Mouse (Mus musculus) kidney, adult 11 months (tissue): ENCODE measurements around the gene Rars.

Experiments used
- DNase-seq: peaks from one replicate; pipeline ENCODE4 v3.0.0; 2022

Gene Rars

DNA sequence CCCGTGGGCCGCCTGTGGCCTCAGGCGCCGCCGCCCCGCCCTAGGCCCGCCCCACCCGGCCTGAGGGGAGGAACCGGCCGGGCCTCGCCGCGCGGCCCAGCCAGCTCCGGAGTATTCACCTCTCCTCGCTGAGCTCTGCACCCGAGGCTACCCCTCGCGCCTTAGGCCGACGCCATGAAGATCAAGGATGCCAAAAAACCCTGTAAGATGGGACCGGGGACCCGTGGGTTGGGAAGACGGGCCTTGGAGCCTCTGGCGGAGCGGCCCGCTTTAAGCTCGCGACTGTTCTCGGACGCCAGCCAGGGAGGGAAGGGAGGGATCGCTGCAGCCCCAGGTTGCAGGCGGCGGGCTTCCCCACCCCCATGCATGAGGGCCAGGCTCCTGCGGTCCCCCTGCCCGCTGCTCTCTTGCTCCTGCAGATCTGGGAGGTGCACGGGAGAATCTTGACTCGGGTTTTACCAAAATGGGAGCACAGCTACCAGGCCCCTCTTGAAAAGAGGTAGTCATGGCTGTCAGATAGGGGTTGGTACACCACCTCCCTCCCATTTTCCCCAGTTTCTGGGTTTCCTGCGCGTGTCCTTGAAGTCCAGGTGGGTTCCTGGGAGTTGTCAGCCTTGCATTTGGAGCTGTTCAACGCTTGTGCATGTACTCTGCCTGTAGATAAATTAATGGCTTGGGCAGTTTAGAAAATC, 64.4 kb downstream of the Rars start:
- DNase-seq, result no peak

DNA sequence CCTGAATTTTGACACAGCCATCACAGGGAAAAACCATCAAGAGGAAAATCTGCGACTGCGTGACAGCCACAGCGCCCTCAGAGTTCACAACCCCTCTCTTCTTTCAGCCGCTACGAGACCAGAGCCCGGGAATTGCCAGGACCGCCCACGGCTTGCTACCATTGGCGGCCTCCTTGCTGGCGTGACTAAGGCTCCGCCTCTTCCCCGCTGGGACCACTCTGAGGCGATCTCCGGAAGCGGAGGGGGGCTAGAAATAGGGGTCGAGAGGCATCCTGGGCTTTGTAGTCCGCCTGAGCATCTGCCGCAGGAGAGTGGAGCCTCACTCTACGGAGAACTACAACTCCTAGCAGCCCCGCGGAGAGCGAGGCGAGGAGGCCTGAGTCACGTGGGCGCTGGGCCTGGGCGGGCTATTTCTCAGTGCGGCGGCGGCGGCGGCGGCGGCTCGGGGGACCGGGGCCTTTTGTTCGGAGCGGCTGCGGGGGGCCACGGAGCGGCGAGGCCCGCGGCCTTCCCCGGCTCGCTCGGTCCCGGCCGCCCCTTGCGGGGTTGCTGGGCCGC, 65.0 kb downstream of the Rars start, which contains the start of gene Pank3:
TSS of gene Pank3 (plus strand) at position 297 of the 558 bp plus-strand sequence.
- peak; percentile 99 for DNase-seq

DNA sequence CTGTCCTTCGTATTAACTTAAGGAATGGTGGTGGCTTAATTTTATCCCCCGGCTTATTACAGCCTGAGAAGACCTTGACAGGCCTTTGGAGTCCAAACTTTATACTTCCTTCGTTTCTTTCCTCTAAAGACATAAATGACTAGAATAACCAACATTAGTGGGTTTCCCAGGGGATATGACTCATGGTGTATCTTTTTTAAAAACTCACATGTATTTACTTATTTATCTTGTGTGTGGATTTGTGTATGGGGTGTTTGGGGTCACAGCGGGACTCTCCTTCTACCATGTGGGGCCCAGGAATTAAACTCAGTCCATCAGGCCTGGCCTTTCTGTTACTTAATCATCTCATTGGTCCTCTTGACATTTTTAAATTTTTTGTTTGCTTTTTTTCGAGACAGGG, 67.5 kb downstream of the Rars start:
- DNase-seq, result no peak

DNA sequence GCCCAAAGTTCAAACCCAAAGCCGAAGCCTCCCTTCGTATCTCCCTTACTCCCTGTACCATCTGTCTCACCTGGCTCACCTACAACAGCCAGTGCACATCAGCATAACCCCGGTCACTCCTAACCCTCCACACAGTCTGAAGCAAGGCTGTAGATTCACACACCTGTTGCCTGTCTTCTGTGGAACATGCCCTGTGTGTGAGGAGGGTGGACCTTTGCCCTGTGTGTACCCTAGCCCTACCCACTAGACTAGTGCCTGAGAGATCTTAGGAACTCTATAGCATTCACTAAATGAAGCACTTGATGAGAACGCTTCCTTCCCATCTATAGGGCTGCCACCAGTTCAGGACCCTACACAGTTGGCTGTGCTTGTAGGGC, 73.7 kb downstream of the Rars start:
- no peak for DNase-seq

DNA sequence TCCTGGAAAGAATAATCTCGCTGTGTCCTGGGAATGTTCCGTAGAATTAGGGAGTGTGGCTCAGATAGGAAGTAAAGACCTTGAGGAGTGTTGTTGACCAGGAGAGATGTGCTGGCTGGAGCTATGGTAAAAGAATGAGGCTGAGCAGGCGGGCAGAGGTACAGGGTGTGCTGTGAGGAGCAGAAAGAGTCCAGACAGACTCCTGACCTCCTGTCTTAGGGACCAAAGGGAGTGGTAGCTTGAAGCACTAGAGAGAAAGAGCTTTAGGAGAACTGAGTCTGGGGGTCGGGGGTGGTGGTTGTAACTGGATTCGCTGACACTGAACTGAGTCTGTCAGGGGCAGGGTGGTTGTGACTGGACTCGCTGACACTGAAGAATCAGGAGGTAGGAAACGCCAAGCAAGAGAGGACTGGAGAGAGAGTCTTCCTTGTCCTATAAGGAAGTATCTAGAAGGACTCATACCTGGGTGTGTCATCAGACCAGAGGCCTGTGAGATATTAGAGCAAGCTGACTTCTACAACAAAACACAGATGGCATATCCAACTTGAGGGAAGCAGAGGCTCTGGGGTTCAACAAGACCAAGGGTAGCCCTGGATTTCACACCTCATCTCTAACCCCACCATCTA, 74.2 kb downstream of the Rars start:
- no peak for DNase-seq
